Mouse (Mus musculus): Measurements from ENCODE around the gene Gm35315.
"Not testable (repeated sequence)": the region's sequence is repeated elsewhere in the genome, so short reads cannot be mapped to it uniquely, and the experiment has no call there.

Gm35315 gene

DNA sequence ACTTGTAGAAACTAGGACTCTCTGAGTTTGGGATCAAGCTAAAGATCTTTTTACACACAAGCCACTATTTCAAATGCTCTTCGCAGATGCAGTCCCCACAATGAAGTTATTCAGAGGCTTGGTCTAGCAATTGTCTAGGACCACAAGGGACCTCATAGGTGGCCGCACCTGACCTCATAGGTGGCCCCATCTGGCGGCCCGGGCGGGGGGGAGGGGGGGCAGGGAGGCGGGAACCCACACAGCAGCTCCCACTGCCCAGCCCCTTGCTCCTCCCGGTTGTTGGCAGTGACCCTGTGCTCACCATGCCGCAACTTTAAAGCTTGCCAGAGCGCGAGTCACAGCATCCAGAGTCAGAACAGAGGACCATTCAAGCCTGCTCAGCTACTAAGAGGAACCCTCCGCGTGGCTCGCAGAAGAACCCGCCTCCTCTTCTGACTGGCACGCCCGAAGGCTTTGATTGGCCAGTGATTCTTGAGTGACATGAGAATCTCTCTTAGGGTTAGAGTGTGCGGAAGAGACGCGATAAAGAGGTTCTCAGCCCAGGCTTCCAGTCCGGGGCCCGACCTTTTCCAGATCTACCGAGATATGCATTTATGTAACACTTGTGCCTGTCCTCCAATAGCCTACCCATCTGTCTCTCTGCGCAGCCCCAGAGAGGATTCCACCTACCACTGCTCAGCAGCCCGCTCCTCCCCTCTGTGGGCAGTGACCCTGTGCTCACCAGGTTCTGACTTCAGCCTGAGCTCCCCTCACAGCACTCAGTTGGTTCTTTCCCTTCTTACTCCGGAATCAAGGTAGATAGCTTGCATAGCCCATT, at the start of gene Gm35315:
Gene Gm35315 (minus strand): TSS at position 391 of the 817 bp plus-strand sequence.
- peak; percentile 80 to 88 for DNase-seq

DNA sequence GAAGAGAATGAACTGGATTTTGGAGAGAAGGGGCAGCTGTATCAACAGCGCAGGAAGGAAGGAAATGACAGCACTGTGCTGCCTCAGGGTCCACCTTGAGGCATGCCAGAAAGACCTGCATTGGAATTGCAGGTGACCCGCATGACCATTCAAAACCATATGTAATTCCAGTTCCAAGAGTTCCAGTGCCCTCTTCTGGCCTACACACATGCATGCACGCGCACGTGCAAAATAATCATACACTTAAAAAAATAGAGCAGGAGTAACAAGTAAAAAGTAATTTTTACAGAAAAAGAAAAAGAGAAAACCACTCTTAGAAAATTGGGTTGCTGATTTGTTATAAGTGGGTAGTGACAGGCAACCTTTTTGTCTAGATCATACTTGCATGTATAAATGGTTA, 48.8 kb upstream of the Gm35315 start:
- DNase-seq = no peak

GRCm38 (mm10) chr5:110142309-110142708, 48.1 kb upstream of the Gm35315 start:
- no peak for DNase-seq

- DNase-seq = no peak
These were observed 46.2 kb upstream of the Gm35315 start for GRCm38 (mm10) chr5:110140424-110140823.

- DNase-seq = no peak
These were observed 45.1 kb upstream of the Gm35315 start for GRCm38 (mm10) chr5:110139325-110139724.

GRCm38 (mm10) chr5:110137816-110138215, 43.6 kb upstream of the Gm35315 start:
- no peak for DNase-seq

- no peak for DNase-seq
These were observed 41.9 kb upstream of the Gm35315 start for GRCm38 (mm10) chr5:110136087-110136464.

- DNase-seq = peak; percentile 99
These were observed 41.3 kb upstream of the Gm35315 start, which contains the start of gene Chfr for GRCm38 (mm10) chr5:110135293-110136086. Gene Chfr (plus strand): TSS chr5:110135842.

- not testable (repeated sequence) for DNase-seq
These were observed 28.2 kb upstream of the Gm35315 start for GRCm38 (mm10) chr5:110122380-110122779.

GRCm38 (mm10) chr5:110109991-110110441, 15.8 kb upstream of the Gm35315 start, which contains the start of gene Zfp605:
Gene Zfp605 (plus strand): TSS chr5:110110092.
- peak; percentile 75 to 81 for DNase-seq

DNA sequence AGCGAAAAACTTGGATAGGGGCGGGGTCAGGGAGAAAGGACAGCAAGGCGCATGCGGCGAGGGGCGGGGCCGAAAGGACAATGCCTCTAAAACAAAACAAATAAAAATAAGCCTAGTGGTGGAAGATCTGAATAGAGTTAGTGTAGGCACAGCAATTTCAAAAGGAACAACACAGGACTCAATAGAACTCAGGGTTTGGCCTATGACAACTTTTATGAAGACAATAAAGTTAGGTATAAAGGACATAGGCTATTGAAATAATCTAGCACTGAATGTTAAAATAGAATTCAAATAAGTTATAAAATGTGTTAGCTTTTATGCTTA, 14.0 kb upstream of the Gm35315 start:
- no peak for DNase-seq

DNA sequence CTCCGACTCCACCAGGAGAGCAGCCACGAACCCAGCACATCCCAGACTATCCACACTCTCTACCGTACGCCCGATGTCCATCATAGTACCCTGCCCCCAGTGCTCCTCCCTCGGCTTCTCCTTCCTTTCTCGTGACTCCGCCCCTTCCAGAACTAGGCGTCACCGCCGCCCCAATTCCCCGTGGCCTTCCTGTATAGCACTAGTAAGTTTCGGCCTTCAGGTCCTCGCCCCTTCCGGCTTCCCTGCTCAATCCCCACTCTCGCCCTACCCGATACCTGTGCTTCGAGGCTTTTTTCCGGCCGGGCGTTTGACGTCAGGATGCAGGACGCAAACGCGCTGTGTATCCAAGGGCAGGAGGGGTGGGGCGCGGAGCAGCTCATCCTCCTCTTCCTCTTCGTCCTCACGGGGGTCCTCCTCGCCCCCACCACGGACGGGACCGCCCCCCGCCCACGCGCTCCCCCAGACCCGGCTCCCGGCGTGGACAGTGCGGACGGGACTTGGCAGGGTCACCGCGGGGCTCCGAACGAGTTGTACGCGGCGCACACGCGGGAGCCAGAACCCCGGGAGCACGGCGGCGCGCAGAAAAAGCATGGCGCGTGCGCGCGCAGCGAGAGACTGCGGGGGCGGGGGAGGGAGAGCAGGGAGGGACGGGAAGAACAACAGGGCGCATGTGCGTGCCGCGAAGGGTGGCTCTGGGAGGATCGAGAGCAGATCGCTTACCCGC, 13.5 kb upstream of the Gm35315 start, which contains the start of gene Gtpbp6:
Gene Gtpbp6 (minus strand): TSS at position 617 of the 724 bp plus-strand sequence.
- DNase-seq = peak; percentile 94 to 96

- DNase-seq = peak in 1 of 2 experiments; percentile 46
These were observed 12.8 kb upstream of the Gm35315 start for GRCm38 (mm10) chr5:110106901-110107564.

GRCm38 (mm10) chr5:110106140-110106871, 12.1 kb upstream of the Gm35315 start:
- DNase-seq = peak in 1 of 2 experiments; percentile 10

DNA sequence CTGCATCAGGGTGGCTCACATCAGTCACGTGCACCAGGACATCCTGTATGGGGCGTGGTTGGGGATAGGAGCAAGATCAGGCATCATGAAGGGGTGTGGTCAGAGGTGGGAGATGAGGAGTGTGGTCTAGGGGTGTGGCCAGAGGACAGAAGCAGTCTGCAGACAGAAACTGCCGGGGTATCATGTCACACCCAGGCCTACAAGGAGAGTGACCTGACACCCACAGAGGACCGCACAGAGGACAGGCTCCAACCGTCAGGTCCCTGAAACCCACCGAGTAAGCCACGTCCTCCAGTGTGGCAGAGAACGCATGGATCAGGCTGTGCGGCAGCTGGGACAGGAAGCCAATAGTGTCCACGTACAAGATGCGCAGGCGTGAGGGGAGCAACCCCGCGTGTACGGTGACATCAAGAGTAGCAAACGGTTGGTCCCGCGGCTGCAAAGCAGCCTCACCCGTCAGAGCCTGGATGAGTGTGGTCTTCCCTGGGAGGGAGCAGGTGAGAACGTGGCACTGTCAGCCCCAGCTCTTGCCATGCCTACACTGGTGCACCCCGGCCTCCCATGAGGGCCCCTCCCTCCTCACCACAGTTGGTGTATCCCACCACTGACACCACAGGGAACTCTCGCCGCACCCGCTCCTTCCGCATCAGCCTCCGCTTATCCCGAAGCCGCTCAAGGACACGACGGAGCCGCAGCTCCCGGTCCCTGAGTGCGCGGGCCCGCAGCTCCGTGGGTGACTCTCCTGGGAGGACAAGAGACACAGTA, 10.6 kb upstream of the Gm35315 start:
- no peak for DNase-seq

GRCm38 (mm10) chr5:110103901-110104615, 9.8 kb upstream of the Gm35315 start:
- DNase-seq = no peak

- no peak for DNase-seq
These were observed 8.8 kb upstream of the Gm35315 start for GRCm38 (mm10) chr5:110102853-110103625.

- no peak for DNase-seq
These were observed 8.2 kb upstream of the Gm35315 start for GRCm38 (mm10) chr5:110102429-110102828.

- peak in 1 of 2 experiments; percentile 48 for DNase-seq
These were observed 7.6 kb upstream of the Gm35315 start for GRCm38 (mm10) chr5:110101716-110102347.

Measured in thymus, adult 18-20 months (tissue).